Mouse (Mus musculus) central nervous system, embryonic 18 days (tissue): ENCODE measurements around the gene Gzmd. TPM values are rescaled to one million over a fixed set of nuclear protein-coding genes. Genes with fewer than 3 reads are reported as not detected.

ENCODE experiments used
- polyA plus RNA-seq: library from polyadenylated mRNA; depleted of rRNA; stranded (reverse); fragments of >200 nt; gene quantifications from 2 replicates; pipeline ENCODE4 v1.2.3, GENCODE M21; 2012; rRNA removed

Gene Gzmd
- polyA plus RNA-seq = not detected in 2 replicates

GRCm38 (mm10) chr14:56132508-56132907 lies at the start of gene Gzmd:
Gzmd (minus strand) TSS chr14:56132608.

GRCm38 (mm10) chr14:56174499-56174898 lies 42.1 kb upstream of the Gzmd start, which contains the start of gene Gzmn:
Gzmn (minus strand) TSS chr14:56174599.

GRCm38 (mm10) chr14:56159479-56159878 lies 27.1 kb upstream of the Gzmd start, which contains the start of gene Gzmg:
Gzmg (minus strand) TSS chr14:56159579.

GRCm38 (mm10) chr14:56120525-56120924 lies 11.9 kb downstream of the Gzmd start, which contains the start of gene Gzme:
Gzme (minus strand) TSS chr14:56120625.

GRCm38 (mm10) chr14:56102386-56102785 lies 30.0 kb downstream of the Gzmd start, which contains the start of gene Ctsg:
Ctsg (minus strand) TSS chr14:56102574.

GRCm38 (mm10) chr14:56085167-56085566 lies 47.2 kb downstream of the Gzmd start, which contains the start of gene Mcpt8:
Mcpt8 (minus strand) TSS chr14:56085273.

Other genes starting within 250 kb of the Gzmd start
- gene Cbln3, start 248.2 kb downstream of the Gzmd start, polyA plus RNA-seq = 0.59 and 0.63 TPM in 2 replicates
- 12.2 and 12.4 TPM in 2 replicates for gene Khnyn, start 247.7 kb downstream of the Gzmd start, polyA plus RNA-seq
- gene Sdr39u1, start 232.3 kb downstream of the Gzmd start, polyA plus RNA-seq = 137 and 138 TPM in 2 replicates
- gene Cma1, start 187.9 kb downstream of the Gzmd start, polyA plus RNA-seq = 1.0 and 3.2 TPM in 2 replicates
- gene Cma2, start 181.6 kb downstream of the Gzmd start, polyA plus RNA-seq = not detected in 2 replicates
- not detected in 2 replicates for gene Mcpt1, start 114.6 kb downstream of the Gzmd start, polyA plus RNA-seq
- gene Mcpt9, start 102.1 kb downstream of the Gzmd start, polyA plus RNA-seq = not detected in 2 replicates
- gene Mcpt2, start 90.6 kb downstream of the Gzmd start, polyA plus RNA-seq = not detected in 2 replicates
- gene Mcpt4, start 70.3 kb downstream of the Gzmd start, polyA plus RNA-seq = 0.23 and 0.70 TPM in 2 replicates
- gene Mcpt8, start 47.3 kb downstream of the Gzmd start, polyA plus RNA-seq = not detected in 2 replicates
- gene Ctsg, start 30.0 kb downstream of the Gzmd start, polyA plus RNA-seq = 0.13 and 0.25 TPM in 2 replicates
- gene Gzme, start 12.0 kb downstream of the Gzmd start, polyA plus RNA-seq = not detected in 2 replicates
- not detected in 2 replicates for gene Gzmg, start 27.0 kb upstream of the Gzmd start, polyA plus RNA-seq
- not detected in 2 replicates for gene Gzmn, start 42.0 kb upstream of the Gzmd start, polyA plus RNA-seq
- not detected in 2 replicates for gene Gzmf, start 78.8 kb upstream of the Gzmd start, polyA plus RNA-seq
- gene Gzmc, start 102.0 kb upstream of the Gzmd start, polyA plus RNA-seq = not detected in 2 replicates
- gene Gzmb, start 129.7 kb upstream of the Gzmd start, polyA plus RNA-seq = 0.05 TPM in 1 of 2 replicates, not detected in the other
- gene Atp12a, start 232.5 kb upstream of the Gzmd start, polyA plus RNA-seq = 0.23 and 0.25 TPM in 2 replicates